Mouse (Mus musculus) myocyte (in vitro differentiated cells): ENCODE measurements around the gene Dcp1a. TPM values are rescaled to one million over a fixed set of nuclear protein-coding genes. Genes with fewer than 3 reads are reported as not detected.

Source experiments
- H3K27me3 ChIP-seq: one replicate; pipeline ENCODE4 v1.6.1; 2011; ENCODE audit not compliant: control insufficient read depth, insufficient read depth, insufficient read length
- H3K36me3 ChIP-seq: one replicate; pipeline ENCODE4 v1.6.1; 2011; ENCODE audit not compliant: control insufficient read depth, insufficient read depth
- H3K4me2 ChIP-seq: one replicate; pipeline ENCODE4 v1.6.1; 2011; ENCODE audit warnings: low read depth, control low read depth
- H3K4me3 ChIP-seq: one replicate; pipeline ENCODE4 v1.5.1; 2011; ENCODE audit warnings: mild to moderate bottlenecking, control low read depth, moderate library complexity
- H3K79me2 ChIP-seq: one replicate; pipeline ENCODE4 v1.6.1; 2011; ENCODE audit not compliant: control insufficient read depth, insufficient read depth
- H3ac ChIP-seq: one replicate; pipeline ENCODE4 v1.6.1; 2011; ENCODE audit not compliant: control insufficient read depth, insufficient read length
- CEBPB ChIP-seq: IDR thresholded peaks from 2 replicates; pipeline ENCODE4 v1.6.1; 2011; ENCODE audit warnings: mild to moderate bottlenecking, moderate library complexity; ENCODE audit not compliant: poor library complexity, insufficient read depth, severe bottlenecking
- E2F4 ChIP-seq: IDR thresholded peaks from one replicate; pipeline ENCODE4 v1.6.1; 2011; ENCODE audit warnings: mild to moderate bottlenecking, control low read depth, moderate library complexity; ENCODE audit not compliant: insufficient read depth
- MAX ChIP-seq: IDR thresholded peaks from one replicate; pipeline ENCODE4 v1.6.1; 2011; ENCODE audit warnings: low read depth, mild to moderate bottlenecking, control low read depth
- MYOD1 ChIP-seq, 3 experiments: IDR thresholded peaks; one replicate each; pipeline ENCODE4 v1.6.1; 2011; ENCODE audit warnings: control low read depth in 2 of 3, low read depth in 2 of 3, mild to moderate bottlenecking in 2 of 3, moderate library complexity in 1 of 3; ENCODE audit not compliant: insufficient read length in 2 of 3, control insufficient read depth in 1 of 3
- MYOG ChIP-seq, 3 experiments: IDR thresholded peaks; one replicate each; pipeline ENCODE4 v1.6.1; 2011; ENCODE audit warnings: control low read depth in 2 of 3, low read depth in 2 of 3, mild to moderate bottlenecking in 2 of 3; ENCODE audit not compliant: insufficient read length in 2 of 3, control insufficient read depth in 1 of 3, insufficient read depth in 1 of 3
- POLR2A ChIP-seq: IDR thresholded peaks from one replicate; pipeline ENCODE4 v1.6.1; 2011; ENCODE audit warnings: low read depth, mild to moderate bottlenecking, control low read depth, moderate library complexity; ENCODE audit not compliant: insufficient read length
- POLR2AphosphoS2 ChIP-seq: IDR thresholded peaks from one replicate; pipeline ENCODE4 v1.6.1; 2011; ENCODE audit warnings: low read depth, control low read depth; ENCODE audit not compliant: insufficient read length
- REST ChIP-seq: IDR thresholded peaks from one replicate; pipeline ENCODE4 v1.6.1; 2011; ENCODE audit warnings: mild to moderate bottlenecking, control low read depth, moderate library complexity; ENCODE audit not compliant: insufficient read depth, insufficient read length
- SRF ChIP-seq: IDR thresholded peaks from one replicate; pipeline ENCODE4 v1.6.1; 2011; ENCODE audit warnings: low read depth; ENCODE audit not compliant: control insufficient read depth, insufficient read length
- TCF12 ChIP-seq: IDR thresholded peaks from one replicate; pipeline ENCODE4 v1.6.1; 2011; ENCODE audit warnings: mild to moderate bottlenecking, control low read depth; ENCODE audit not compliant: poor library complexity, insufficient read depth, severe bottlenecking
- TCF3 ChIP-seq: IDR thresholded peaks from one replicate; pipeline ENCODE4 v1.6.1; 2011; ENCODE audit warnings: low read depth, control low read depth; ENCODE audit not compliant: insufficient read length
- USF1 ChIP-seq: IDR thresholded peaks from one replicate; pipeline ENCODE4 v1.6.1; 2011; ENCODE audit warnings: low read depth, mild to moderate bottlenecking, control low read depth, moderate library complexity
- polyA plus RNA-seq: library from polyadenylated mRNA; unstranded; fragments of >200 nt; fragmentation: generic; extraction: Trizol; gene quantifications from one replicate; pipeline ENCODE4 v1.2.1, GENCODE M21; 2012; ENCODE audit warnings: missing spikeins

Dcp1a gene
- 7.2 TPM for polyA plus RNA-seq

- Histone ChIP-seq H3K79me2 (peaks cover 18% of the 10 kb centered on the region), H3K36me3 (peaks cover 12% of the 10 kb centered on the region)
- TF ChIP-seq MAX (no peak), POLR2A (peak; percentile 68), POLR2AphosphoS2 (peak; percentile 46), MYOG (IDR thresholded peaks at IDR 0.05; ENCODE audit: control insufficient read depth in 1 of 3, insufficient read depth in 1 of 3, insufficient read length in 2 of 3, low read depth in 2 of 3) (peak in 1 of 3 experiments; percentile 55), REST (no peak), MYOD1 (IDR thresholded peaks at IDR 0.05; ENCODE audit: control insufficient read depth in 1 of 3, insufficient read length in 2 of 3, low read depth in 2 of 3) (peak in 1 of 3 experiments; percentile 11), SRF (peak; percentile 65)
These were observed at the start of gene Dcp1a for GRCm38 (mm10) chr14:30479361-30479948. Dcp1a (plus strand) TSS chr14:30479535.

GRCm38 (mm10) chr14:30429606-30430005 lies 49.7 kb upstream of the Dcp1a start:
- H3K4me2 ChIP-seq = no peak overlapping the region
- no peaks in the 10 kb centered on the region for H3K36me3 ChIP-seq
- peaks cover 9% of the 10 kb centered on the region for H3K27me3 ChIP-seq
- no peak overlapping the region for H3ac ChIP-seq
- no peaks in the 10 kb centered on the region for H3K79me2 ChIP-seq
- no peak overlapping the region for H3K4me3 ChIP-seq
- TF ChIP-seq CEBPB = no peak
- no peak for TF ChIP-seq USF1
- TF ChIP-seq MAX = no peak
- no peak for TF ChIP-seq MYOG (IDR thresholded peaks at IDR 0.05; ENCODE audit: control insufficient read depth in 1 of 3, insufficient read depth in 1 of 3, insufficient read length in 2 of 3, low read depth in 2 of 3)
- TF ChIP-seq REST = no peak
- no peak for TF ChIP-seq POLR2A
- TF ChIP-seq POLR2AphosphoS2 = no peak
- no peak for TF ChIP-seq MYOD1 (IDR thresholded peaks at IDR 0.05; ENCODE audit: control insufficient read depth in 1 of 3, insufficient read length in 2 of 3, low read depth in 2 of 3)
- TF ChIP-seq TCF3 = no peak
- no peak for TF ChIP-seq TCF12
- TF ChIP-seq SRF = no peak
- TF ChIP-seq E2F4 = no peak

More at GRCm38 (mm10) chr14:30479361-30479948, at the start of gene Dcp1a:
- peak within 1 kb of the TSS; percentile 94 for H3K4me3 ChIP-seq
- H3K27me3 ChIP-seq = peaks cover 8% of the 10 kb centered on the region
- peak within 1 kb of the TSS; percentile 98 for H3K4me2 ChIP-seq
- peak within 1 kb of the TSS; percentile 89 for H3ac ChIP-seq

- TF ChIP-seq E2F4 (no peak), POLR2A (no peak), MAX (no peak), TCF3 (no peak), USF1 (no peak), POLR2AphosphoS2 (no peak), MYOG (IDR thresholded peaks at IDR 0.05; ENCODE audit: control insufficient read depth in 1 of 3, insufficient read depth in 1 of 3, insufficient read length in 2 of 3, low read depth in 2 of 3) (no peak), SRF (no peak), MYOD1 (IDR thresholded peaks at IDR 0.05; ENCODE audit: control insufficient read depth in 1 of 3, insufficient read length in 2 of 3, low read depth in 2 of 3) (no peak), TCF12 (no peak), CEBPB (no peak), REST (no peak)
- Histone ChIP-seq H3ac (no peak overlapping the region), H3K4me2 (no peak overlapping the region), H3K27me3 (peaks cover 9% of the 10 kb centered on the region), H3K79me2 (no peaks in the 10 kb centered on the region), H3K4me3 (no peak overlapping the region), H3K36me3 (no peaks in the 10 kb centered on the region)
These were observed 49.3 kb upstream of the Dcp1a start for GRCm38 (mm10) chr14:30430026-30430425.

GRCm38 (mm10) chr14:30430446-30430845 lies 48.9 kb upstream of the Dcp1a start:
- Histone ChIP-seq H3K4me2 (no peak overlapping the region), H3K4me3 (no peak overlapping the region), H3K27me3 (peaks cover 9% of the 10 kb centered on the region), H3ac (no peak overlapping the region), H3K79me2 (no peaks in the 10 kb centered on the region), H3K36me3 (no peaks in the 10 kb centered on the region)
- TF ChIP-seq POLR2A = no peak
- TF ChIP-seq E2F4 = no peak
- no peak for TF ChIP-seq TCF3
- TF ChIP-seq MYOD1 (IDR thresholded peaks at IDR 0.05; ENCODE audit: control insufficient read depth in 1 of 3, insufficient read length in 2 of 3, low read depth in 2 of 3) = no peak
- TF ChIP-seq CEBPB = no peak
- TF ChIP-seq MYOG (IDR thresholded peaks at IDR 0.05; ENCODE audit: control insufficient read depth in 1 of 3, insufficient read depth in 1 of 3, insufficient read length in 2 of 3, low read depth in 2 of 3) = no peak
- no peak for TF ChIP-seq SRF
- no peak for TF ChIP-seq REST
- TF ChIP-seq TCF12 = no peak
- TF ChIP-seq USF1 = no peak
- no peak for TF ChIP-seq POLR2AphosphoS2
- no peak for TF ChIP-seq MAX
